In genomic region chr8:79103923-79104580, GRCm38 (mm10) we compare ENCODE assay signal across 13 mouse cellular contexts.
A peak's percentile ranks its signal among the peaks of the same experiment; 100 is the strongest.
DNase-seq lines count a peak whose midpoint lies in the region; ATAC-seq and TF ChIP-seq lines count a peak whose summit lies in the region.
"Had no signal": no experiment of that assay in that cellular context is flagged by ENCODE, and none has a peak within 500 bp of the region (broad histone marks: within the 10 kb centered on the region; RNA-seq: fewer than 3 reads in every experiment).

No protein-coding gene starts in this region.

- 68% methylated on average over 9 of the region's 9 CpGs for WGBS in embryonic facial prominence, embryonic 12.5 days
- 82% methylated on average over 9 of the region's 9 CpGs for WGBS in embryonic facial prominence, embryonic 10.5 days
- WGBS in kidney, embryonic 15.5 days: 51% methylated on average over 9 of the region's 9 CpGs
- 61% methylated on average over 9 of the region's 9 CpGs for WGBS in limb, embryonic 14.5 days

- H3K4me3 ChIP-seq in embryonic facial prominence, embryonic 12.5 days: no peak overlapping the region
- H3K4me3 ChIP-seq in embryonic facial prominence, embryonic 10.5 days: no peak overlapping the region
- no peak overlapping the region for H3K4me3 ChIP-seq in kidney, embryonic 15.5 days (replicated peaks)
- H3K4me3 ChIP-seq in limb, embryonic 14.5 days (replicated peaks; ENCODE audit: low read length): no peak overlapping the region
- H3K4me3 ChIP-seq: forebrain, embryonic 13.5 days; hindbrain, embryonic 10.5 days; neural tube, embryonic 13.5 days had no signal

- H3K9ac ChIP-seq in embryonic facial prominence, embryonic 12.5 days: no peak overlapping the region
- H3K9ac ChIP-seq in kidney, embryonic 15.5 days: no peak overlapping the region
- no peak overlapping the region for H3K9ac ChIP-seq in limb, embryonic 14.5 days (ENCODE audit: low read depth, low read length, severe bottlenecking)
- H3K9ac ChIP-seq: forebrain, embryonic 13.5 days; neural tube, embryonic 13.5 days had no signal

- H3K36me3 ChIP-seq in embryonic facial prominence, embryonic 12.5 days: peaks cover 8% of the 10 kb centered on the region
- peaks cover 82% of the 10 kb centered on the region for H3K36me3 ChIP-seq in embryonic facial prominence, embryonic 10.5 days (replicated peaks)
- peaks cover 12% of the 10 kb centered on the region for H3K36me3 ChIP-seq in kidney, embryonic 15.5 days
- peaks cover 11% of the 10 kb centered on the region; the same call in 1 of the 2 replicates for H3K36me3 ChIP-seq in limb, embryonic 14.5 days (ENCODE audit: control insufficient read depth, insufficient read depth, low read length)

- no peak for ATAC-seq in embryonic facial prominence, embryonic 12.5 days (ENCODE audit: insufficient number of reproducible peaks, insufficient read depth, low FRiP score, low TSS enrichment)
- ATAC-seq in kidney, embryonic 15.5 days (replicated peaks; ENCODE audit: low FRiP score): no peak
- no peak for ATAC-seq in limb, embryonic 14.5 days (ENCODE audit: low FRiP score, low read depth)
- ATAC-seq: forebrain, embryonic 13.5 days had no signal

- DNase-seq in embryonic facial prominence, embryonic 10.5 days (ENCODE audit: low spot score): no peak
- DNase-seq in kidney, adult 18-20 months: no peak
- peak; percentile 18 for DNase-seq in adipocyte (ENCODE audit: low spot score)
- no peak for DNase-seq in limb, embryonic 14.5 days (ENCODE audit: low spot score)
- DNase-seq in thymus, postnatal 4 days: no peak
- DNase-seq in adrenal gland, adult 2 months: no peak
- DNase-seq: cerebellum, adult 2 months; lung, adult 18-20 months had no signal

- TF ChIP-seq POLR2A in limb, embryonic 14.5 days (IDR thresholded peaks at IDR 0.05; ENCODE audit: borderline replicate concordance, extremely low read depth, insufficient read depth, insufficient read length): no peak

- no peaks in the 10 kb centered on the region for H3K9me3 ChIP-seq in embryonic facial prominence, embryonic 12.5 days
- no peaks in the 10 kb centered on the region for H3K9me3 ChIP-seq in embryonic facial prominence, embryonic 10.5 days
- no peaks in the 10 kb centered on the region for H3K9me3 ChIP-seq in kidney, embryonic 15.5 days (replicated peaks)
- no peaks in the 10 kb centered on the region for H3K9me3 ChIP-seq in limb, embryonic 14.5 days (ENCODE audit: control insufficient read depth, low read length)
- H3K9me3 ChIP-seq: forebrain, embryonic 13.5 days; hindbrain, embryonic 10.5 days; neural tube, embryonic 13.5 days had no signal

- peaks cover 26% of the 10 kb centered on the region for H3K4me1 ChIP-seq in embryonic facial prominence, embryonic 12.5 days
- 0 out of 2 replicates have a peak, but pooled peaks cover 9% of the 10 kb centered on the region for H3K4me1 ChIP-seq in embryonic facial prominence, embryonic 10.5 days
- H3K4me1 ChIP-seq in kidney, embryonic 15.5 days: peaks cover 26% of the 10 kb centered on the region
- H3K4me1 ChIP-seq in limb, embryonic 14.5 days (ENCODE audit: control insufficient read depth, insufficient read depth, low read length): peaks cover 44% of the 10 kb centered on the region
- H3K4me1 ChIP-seq: hindbrain, embryonic 10.5 days had no signal

- no peak overlapping the region for H3K4me2 ChIP-seq in embryonic facial prominence, embryonic 12.5 days (replicated peaks)
- H3K4me2 ChIP-seq in kidney, embryonic 15.5 days: no peak overlapping the region
- no peak overlapping the region for H3K4me2 ChIP-seq in limb, embryonic 14.5 days (replicated peaks; ENCODE audit: low read depth, low read length, severe bottlenecking)
- H3K4me2 ChIP-seq: forebrain, embryonic 13.5 days; neural tube, embryonic 13.5 days had no signal

- H3K27me3 ChIP-seq in embryonic facial prominence, embryonic 12.5 days: no peaks in the 10 kb centered on the region
- H3K27me3 ChIP-seq in embryonic facial prominence, embryonic 10.5 days (replicated peaks; ENCODE audit: low read depth, poor library complexity, severe bottlenecking): no peaks in the 10 kb centered on the region
- no peaks in the 10 kb centered on the region for H3K27me3 ChIP-seq in kidney, embryonic 15.5 days
- H3K27me3 ChIP-seq in limb, embryonic 14.5 days (ENCODE audit: control insufficient read depth, insufficient read depth, low read length): no peaks in the 10 kb centered on the region
- H3K27me3 ChIP-seq: forebrain, embryonic 13.5 days; neural tube, embryonic 13.5 days had no signal

- peak overlapping the region; percentile 77 for H3K27ac ChIP-seq in embryonic facial prominence, embryonic 12.5 days
- no peak overlapping the region for H3K27ac ChIP-seq in embryonic facial prominence, embryonic 10.5 days (replicated peaks)
- H3K27ac ChIP-seq in kidney, embryonic 15.5 days: peak overlapping the region; percentile 60; the same call in 1 of the 2 replicates
- peak overlapping the region; percentile 80 for H3K27ac ChIP-seq in limb, embryonic 14.5 days (replicated peaks; ENCODE audit: low read depth, low read length)
- H3K27ac ChIP-seq: forebrain, embryonic 13.5 days; hindbrain, embryonic 10.5 days; neural tube, embryonic 13.5 days had no signal
